Mouse (Mus musculus): Measurements from ENCODE around the gene Birc3.

DNA sequence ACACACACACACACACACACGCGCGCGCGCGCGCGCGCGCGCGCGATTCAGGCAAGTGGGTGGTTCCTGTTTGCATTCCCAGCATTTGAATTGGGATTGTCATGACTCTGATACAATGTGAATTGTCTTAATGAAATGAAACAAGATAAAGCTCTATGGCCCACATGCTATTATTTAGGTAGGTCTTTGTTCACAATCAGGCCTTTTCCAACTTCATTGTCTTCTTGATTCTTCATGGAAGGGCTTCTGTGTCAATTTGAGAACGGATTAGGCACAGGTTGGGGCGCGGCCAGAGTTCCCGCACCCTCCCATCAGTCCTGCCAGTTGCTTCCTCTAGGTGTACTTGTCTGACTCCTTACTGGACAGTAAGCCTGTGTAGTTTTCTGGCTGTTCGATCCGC lies 41.0 kb upstream of the Birc3 start:
- no peak for TF ChIP-seq POLR2A (IDR thresholded peaks at IDR 0.05; ENCODE audit: borderline replicate concordance, insufficient read depth, low read length)
- no peak for TF ChIP-seq CTCF (IDR thresholded peaks at IDR 0.05; ENCODE audit: borderline replicate concordance, insufficient read depth, low read depth, low read length)
